Mouse (Mus musculus) MEL (cell line): Measurements from ENCODE around the gene Gm20388. TPM values are rescaled to one million over a fixed set of nuclear protein-coding genes. Genes with fewer than 3 reads are reported as not detected.
A peak's percentile ranks its signal among the peaks of the same experiment; 100 is the strongest.

ENCODE experiments used
- DNase-seq: peaks from one replicate; pipeline ENCODE4 v3.0.0; 2011; ENCODE audit warnings: low read depth, low spot score
- H3K27ac ChIP-seq: 2 replicates; pipeline ENCODE4 v1.5.1; 2012; ENCODE audit warnings: low read depth, mild to moderate bottlenecking, control low read depth, low read length, moderate library complexity; ENCODE audit not compliant: control insufficient read depth
- H3K27me3 ChIP-seq, 2 experiments: fragments of 150-350 bp in 1 of 2; sonication (generic) in 1 of 2; 2 replicates each; pipeline ENCODE4 v1.6.1; 2012; ENCODE audit warnings: low read length in 2 of 2, mild to moderate bottlenecking in 2 of 2, improper control_type of control experiment in 1 of 2, moderate library complexity in 1 of 2; ENCODE audit not compliant: insufficient read depth in 2 of 2, control insufficient read depth in 1 of 2
- H3K36me3 ChIP-seq, 2 experiments: 2 replicates each; pipeline ENCODE4 v1.6.1; 2012 to 2014; ENCODE audit warnings: low read length in 2 of 2, improper control_type of control experiment in 1 of 2, inconsistent platforms in 1 of 2, mild to moderate bottlenecking in 1 of 2; ENCODE audit not compliant: insufficient read depth in 2 of 2, control insufficient read depth in 1 of 2
- H3K4me1 ChIP-seq, 2 experiments: fragments of 150-350 bp in 1 of 2; sonication (generic) in 1 of 2; 2 replicates each; pipeline ENCODE4 v1.6.1; 2012; ENCODE audit warnings: low read length in 2 of 2, improper control_type of control experiment in 1 of 2, mild to moderate bottlenecking in 1 of 2; ENCODE audit not compliant: insufficient read depth in 2 of 2, control insufficient read depth in 1 of 2
- H3K4me3 ChIP-seq, 2 experiments: fragments of 150-350 bp in 1 of 2; sonication (generic) in 1 of 2; 2 replicates each; pipeline ENCODE4 v1.5.1; 2012; ENCODE audit warnings: low read depth in 2 of 2, low read length in 2 of 2, mild to moderate bottlenecking in 2 of 2, moderate library complexity in 2 of 2, control low read depth in 1 of 2, improper control_type of control experiment in 1 of 2; ENCODE audit not compliant: control insufficient read depth in 1 of 2, insufficient read depth in 1 of 2
- H3K79me2 ChIP-seq: 2 replicates; pipeline ENCODE4 v1.6.1; 2012; ENCODE audit warnings: mild to moderate bottlenecking, low read length, moderate library complexity; ENCODE audit not compliant: control insufficient read depth, poor library complexity, insufficient read depth
- H3K9ac ChIP-seq: 2 replicates; pipeline ENCODE4 v1.6.1; 2012; ENCODE audit warnings: low read depth, mild to moderate bottlenecking, control low read depth, low read length, moderate library complexity; ENCODE audit not compliant: control insufficient read depth, poor library complexity, severe bottlenecking
- H3K9me3 ChIP-seq: fragments of 150-350 bp; sonication (generic); replicated peaks from 2 replicates; pipeline ENCODE4 v1.6.1; 2012; ENCODE audit warnings: mild to moderate bottlenecking, low read length, improper control_type of control experiment, moderate library complexity; ENCODE audit not compliant: insufficient read depth
- CHD1 ChIP-seq: IDR thresholded peaks from 2 replicates; pipeline ENCODE4 v1.6.1; 2012; ENCODE audit warnings: low read depth, mild to moderate bottlenecking, inconsistent platforms, low read length, improper control_type of control experiment
- CHD2 ChIP-seq: IDR thresholded peaks from 2 replicates; pipeline ENCODE4 v1.6.1; 2011; ENCODE audit warnings: low read length, improper control_type of control experiment
- ELF1 ChIP-seq: IDR thresholded peaks from 2 replicates; pipeline ENCODE4 v1.6.1; 2014; ENCODE audit warnings: low read depth, mild to moderate bottlenecking, inconsistent platforms, low read length, improper control_type of control experiment, moderate library complexity
- EP300 ChIP-seq, 2 experiments: IDR thresholded peaks; 2 replicates each; pipeline ENCODE4 v1.6.1; 2011; ENCODE audit warnings: improper control_type of control experiment in 2 of 2, low read length in 2 of 2, low read depth in 1 of 2, mild to moderate bottlenecking in 1 of 2
- ETS1 ChIP-seq: IDR thresholded peaks from 2 replicates; pipeline ENCODE4 v1.6.1; 2012; ENCODE audit warnings: low read depth, mild to moderate bottlenecking, inconsistent platforms, low read length, improper control_type of control experiment, moderate library complexity
- GABPA ChIP-seq: IDR thresholded peaks from 2 replicates; pipeline ENCODE4 v1.6.1; 2012; ENCODE audit warnings: low read depth, mild to moderate bottlenecking, inconsistent platforms, low read length, improper control_type of control experiment, moderate library complexity
- GATA1 ChIP-seq: IDR thresholded peaks from 2 replicates; pipeline ENCODE4 v1.6.1; 2011; ENCODE audit warnings: low read depth, low read length, improper control_type of control experiment
- JUND ChIP-seq: IDR thresholded peaks from 2 replicates; pipeline ENCODE4 v1.6.1; 2011; ENCODE audit warnings: low read depth, mild to moderate bottlenecking, improper control_type of control experiment, low read length
- KAT2A ChIP-seq: conservative IDR thresholded peaks from 2 replicates; pipeline ENCODE4 v1.6.1; 2012; ENCODE audit warnings: low read depth, low read length, improper control_type of control experiment, inconsistent platforms
- MAFK ChIP-seq: IDR thresholded peaks from 2 replicates; pipeline ENCODE4 v1.6.1; 2011; ENCODE audit warnings: low read depth, mild to moderate bottlenecking, low read length, improper control_type of control experiment, borderline replicate concordance
- MAX ChIP-seq: IDR thresholded peaks from 2 replicates; pipeline ENCODE4 v1.6.1; 2011; ENCODE audit warnings: low read length, improper control_type of control experiment
- MAZ ChIP-seq: IDR thresholded peaks from 2 replicates; pipeline ENCODE4 v1.6.1; 2012; ENCODE audit warnings: low read depth, mild to moderate bottlenecking, inconsistent platforms, low read length, improper control_type of control experiment
- MEF2A ChIP-seq: IDR thresholded peaks from 2 replicates; pipeline ENCODE4 v1.6.1; 2014; ENCODE audit warnings: low read depth, mild to moderate bottlenecking, inconsistent platforms, low read length, improper control_type of control experiment; ENCODE audit not compliant: poor library complexity, insufficient replicate concordance, severe bottlenecking; ENCODE audit errors: extremely low read depth
- MXI1 ChIP-seq: IDR thresholded peaks from 2 replicates; pipeline ENCODE4 v1.6.1; 2011; ENCODE audit warnings: mild to moderate bottlenecking, low read depth, low read length, improper control_type of control experiment
- MYB ChIP-seq: IDR thresholded peaks from 2 replicates; pipeline ENCODE4 v1.6.1; 2011; ENCODE audit warnings: mild to moderate bottlenecking, low read depth, low read length, improper control_type of control experiment
- NRF1 ChIP-seq: IDR thresholded peaks from 2 replicates; pipeline ENCODE4 v1.6.1; 2014; ENCODE audit warnings: low read depth, mild to moderate bottlenecking, inconsistent platforms, low read length, improper control_type of control experiment, moderate library complexity; ENCODE audit not compliant: poor library complexity, insufficient read depth, severe bottlenecking
- POLR2A ChIP-seq, 2 experiments: IDR thresholded peaks; 2 replicates each; pipeline ENCODE4 v1.6.1; 2011 to 2012; ENCODE audit warnings: low read length in 2 of 2, mild to moderate bottlenecking in 2 of 2, control low read depth in 1 of 2, improper control_type of control experiment in 1 of 2, low read depth in 1 of 2, moderate library complexity in 1 of 2; ENCODE audit not compliant: control insufficient read depth in 1 of 2, insufficient read depth in 1 of 2, poor library complexity in 1 of 2
- POLR2AphosphoS2 ChIP-seq: IDR thresholded peaks from 2 replicates; pipeline ENCODE4 v1.6.1; 2011; ENCODE audit warnings: low read length, improper control_type of control experiment
- POLR2AphosphoS5 ChIP-seq: IDR thresholded peaks from 2 replicates; pipeline ENCODE4 v1.6.1; 2012; ENCODE audit warnings: low read depth, borderline replicate concordance, mild to moderate bottlenecking, inconsistent platforms, low read length, moderate library complexity, mixed read lengths
- RAD21 ChIP-seq: IDR thresholded peaks from 2 replicates; pipeline ENCODE4 v1.6.1; 2011; ENCODE audit warnings: mild to moderate bottlenecking, low read depth, low read length, improper control_type of control experiment
- RCOR1 ChIP-seq: IDR thresholded peaks from 2 replicates; pipeline ENCODE4 v1.6.1; 2012; ENCODE audit warnings: low read depth, mild to moderate bottlenecking, inconsistent platforms, low read length, improper control_type of control experiment
- SIN3A ChIP-seq: IDR thresholded peaks from 2 replicates; pipeline ENCODE4 v1.6.1; 2012; ENCODE audit warnings: low read length, improper control_type of control experiment, inconsistent platforms
- SMC3 ChIP-seq: IDR thresholded peaks from 2 replicates; pipeline ENCODE4 v1.6.1; 2011; ENCODE audit warnings: low read depth, low read length, improper control_type of control experiment
- TAL1 ChIP-seq: IDR thresholded peaks from 2 replicates; pipeline ENCODE4 v1.6.1; 2012; ENCODE audit warnings: mild to moderate bottlenecking, inconsistent platforms, low read length, moderate library complexity, mixed read lengths
- TBP ChIP-seq: IDR thresholded peaks from 2 replicates; pipeline ENCODE4 v1.8.0; 2011; ENCODE audit warnings: low read depth, low read length, improper control_type of control experiment
- TCF12 ChIP-seq: IDR thresholded peaks from 2 replicates; pipeline ENCODE4 v1.6.1; 2014; ENCODE audit warnings: low read depth, mild to moderate bottlenecking, inconsistent platforms, low read length, improper control_type of control experiment, moderate library complexity
- ZC3H11A ChIP-seq: IDR thresholded peaks from 2 replicates; pipeline ENCODE4 v1.6.1; 2012; ENCODE audit warnings: low read depth, mild to moderate bottlenecking, inconsistent platforms, low read length, improper control_type of control experiment
- ZKSCAN1 ChIP-seq: IDR thresholded peaks from 2 replicates; pipeline ENCODE4 v1.6.1; 2012; ENCODE audit warnings: low read depth, mild to moderate bottlenecking, inconsistent platforms, low read length, improper control_type of control experiment, moderate library complexity
- ZMIZ1 ChIP-seq: IDR thresholded peaks from 2 replicates; pipeline ENCODE4 v1.6.1; 2012; ENCODE audit warnings: low read depth, mild to moderate bottlenecking, inconsistent platforms, low read length, improper control_type of control experiment, moderate library complexity
- ZNF384 ChIP-seq: IDR thresholded peaks from 2 replicates; pipeline ENCODE4 v1.6.1; 2012; ENCODE audit warnings: low read depth, mild to moderate bottlenecking, inconsistent platforms, low read length, improper control_type of control experiment
- polyA plus RNA-seq, 2 experiments: library from polyadenylated mRNA; stranded (reverse) in 1 of 2; unstranded in 1 of 2; fragments of >175 nt in 1 of 2; fragments of >200 nt in 1 of 2; gene quantifications; 2 replicates each; pipeline versions ENCODE4 v1.2.1 to v1.2.4; 2012; ENCODE audit warnings: low replicate concordance in 2 of 2, low read depth in 1 of 2; ENCODE audit not compliant: insufficient read length in 2 of 2, insufficient read depth in 1 of 2, missing spikeins in 1 of 2
- total RNA-seq: library from RNA; depleted of rRNA; stranded (reverse); fragments of 300-350 nt; gene quantifications from 2 replicates; pipeline ENCODE4 v1.2.3, GENCODE M21; 2012

The Gm20388 gene
- total and polyA plus RNA-seq, 3 experiments = 11.1 to 17.8 TPM; not detected in 1

GRCm38 (mm10) chr8:120497503-120497946, 586.9 kb downstream of the Gm20388 start:
- peak overlapping the region; percentile 33 to 44 for H3K4me3 ChIP-seq
- H3K4me1 ChIP-seq = peaks cover 16 to 80% of the 10 kb centered on the region in 2 experiments
- H3K27ac ChIP-seq = peak overlapping the region; percentile 60
- TF ChIP-seq GABPA = no peak
- peak; percentile 88 for TF ChIP-seq MXI1
- peak; percentile 42; the same call in 1 of the 2 replicates for TF ChIP-seq ETS1
- TF ChIP-seq MAX = no peak
- no peak for TF ChIP-seq TAL1
- peak; percentile 4 to 75; a peak in 3 of 4 replicates for TF ChIP-seq EP300 (IDR thresholded peaks at IDR 0.05; ENCODE audit: low read depth in 1 of 2, low read length in 2 of 2)
- peak; percentile 48; the same call in 1 of the 2 replicates for TF ChIP-seq MYB
- TF ChIP-seq CHD1 = 0 out of 2 replicates have a peak, but pooled peaks have one; percentile 15
- no peak for TF ChIP-seq NRF1
- TF ChIP-seq TBP = no peak
- no peak for TF ChIP-seq CHD2
- peak; percentile 92 for TF ChIP-seq SIN3A
- no peak for TF ChIP-seq RAD21
- TF ChIP-seq POLR2AphosphoS2 = no peak
- TF ChIP-seq POLR2AphosphoS5 = no peak
- no peak for TF ChIP-seq SMC3
- TF ChIP-seq MAZ = peak; percentile 74
- no peaks in the 10 kb centered on the region for H3K27me3 ChIP-seq
- H3K36me3 ChIP-seq = peaks cover 0 to 62% of the 10 kb centered on the region in 2 experiments; a peak in 3 of 4 replicates
- H3K9ac ChIP-seq = peak overlapping the region; percentile 50
- H3K79me2 ChIP-seq = peaks cover 100% of the 10 kb centered on the region
- H3K9me3 ChIP-seq = no peaks in the 10 kb centered on the region
- peak; percentile 83 for DNase-seq

GRCm38 (mm10) chr8:120498349-120498831, 587.7 kb downstream of the Gm20388 start:
- no peaks in the 10 kb centered on the region for H3K27me3 ChIP-seq
- peaks cover 0 to 63% of the 10 kb centered on the region in 2 experiments; a peak in 3 of 4 replicates for H3K36me3 ChIP-seq
- H3K9me3 ChIP-seq = no peaks in the 10 kb centered on the region
- H3K9ac ChIP-seq = peak overlapping the region; percentile 50
- H3K4me3 ChIP-seq = peak overlapping the region; percentile 33 to 50
- peaks cover 16 to 74% of the 10 kb centered on the region in 2 experiments for H3K4me1 ChIP-seq
- peak overlapping the region; percentile 60 for H3K27ac ChIP-seq
- peak; percentile 78 for DNase-seq
- H3K79me2 ChIP-seq = peaks cover 100% of the 10 kb centered on the region
- no peak for TF ChIP-seq MAFK
- TF ChIP-seq KAT2A = no peak
- TF ChIP-seq NRF1 = no peak
- TF ChIP-seq TAL1 = no peak
- TF ChIP-seq ZKSCAN1 = no peak
- TF ChIP-seq ZNF384 = no peak
- peak; percentile 80 for TF ChIP-seq SIN3A
- no peak for TF ChIP-seq POLR2AphosphoS5
- no peak for TF ChIP-seq GATA1
- no peak for TF ChIP-seq POLR2AphosphoS2
- 0 out of 2 replicates have a peak, but pooled peaks have one; percentile 42 for TF ChIP-seq ZMIZ1
- TF ChIP-seq TCF12 = peak; percentile 42; the same call in 1 of the 2 replicates
- no peak for TF ChIP-seq RAD21
- peak; percentile 55 for TF ChIP-seq RCOR1
- TF ChIP-seq MEF2A = no peak
- no peak; the same call in 1 of the 2 replicates for TF ChIP-seq MAX
- peak; percentile 70 for TF ChIP-seq MYB
- no peak for TF ChIP-seq ELF1
- no peak for TF ChIP-seq ZC3H11A
- TF ChIP-seq TBP = no peak
- TF ChIP-seq CHD2 = no peak
- TF ChIP-seq JUND = no peak
- no peak; a peak in 1 of 4 replicates for TF ChIP-seq POLR2A (IDR thresholded peaks at IDR 0.05; ENCODE audit: control insufficient read depth in 1 of 2, insufficient read depth in 1 of 2, low read depth in 1 of 2, low read length in 2 of 2, poor library complexity in 1 of 2)
